Mouse (Mus musculus) spleen, postnatal 0 days (tissue): ENCODE data around the gene Itpr3. TPM values are rescaled to one million over a fixed set of nuclear protein-coding genes. Genes with fewer than 3 reads are reported as not detected.

ENCODE experiments used
- polyA plus RNA-seq: library from polyadenylated mRNA; unstranded; fragments of >200 nt; fragmentation: Nextera tagmentation; extraction: Ambion mirVana; gene quantifications from 2 replicates; pipeline ENCODE4 v1.2.1, GENCODE M21; 2015

Gene Itpr3
- polyA plus RNA-seq, result 1.5 and 2.3 TPM in 2 replicates

DNA sequence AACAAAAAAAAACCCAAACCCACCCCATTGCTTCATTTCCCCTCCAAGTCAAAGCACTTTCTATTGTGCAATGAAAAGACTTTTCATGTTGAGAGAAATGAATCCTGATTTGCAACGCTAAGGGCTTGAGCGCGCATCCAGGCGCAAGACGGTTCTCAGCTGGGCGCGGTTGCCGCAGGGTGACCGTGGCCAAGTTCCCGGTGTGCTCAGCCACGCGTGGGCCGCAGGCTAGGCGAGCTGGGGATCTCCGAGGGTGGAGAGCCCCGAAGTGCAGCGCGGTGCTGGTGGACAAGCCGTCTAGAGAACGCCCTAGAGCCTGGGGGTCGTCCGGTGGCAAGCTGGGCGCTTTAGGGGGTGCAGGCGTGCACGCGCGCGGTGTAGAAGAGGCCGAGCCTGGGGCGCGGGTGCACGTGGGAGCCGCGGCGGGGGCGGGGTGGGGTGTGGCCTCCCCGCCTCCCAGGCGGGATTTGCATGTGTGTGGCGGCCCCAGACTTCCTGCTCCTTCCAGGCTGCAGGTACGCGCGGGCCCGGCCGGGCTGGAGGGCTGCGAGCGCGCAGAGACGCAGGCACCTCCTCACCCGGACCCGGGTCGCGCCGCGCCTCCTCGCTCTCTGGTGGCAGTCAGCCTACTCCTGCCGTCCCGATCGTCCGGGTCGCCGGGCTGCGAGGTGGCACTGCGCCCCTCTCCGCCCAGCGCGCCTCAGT is at the start of gene Itpr3:
TSS of gene Itpr3 (plus strand) at position 493 of the 705 bp plus-strand sequence.

DNA sequence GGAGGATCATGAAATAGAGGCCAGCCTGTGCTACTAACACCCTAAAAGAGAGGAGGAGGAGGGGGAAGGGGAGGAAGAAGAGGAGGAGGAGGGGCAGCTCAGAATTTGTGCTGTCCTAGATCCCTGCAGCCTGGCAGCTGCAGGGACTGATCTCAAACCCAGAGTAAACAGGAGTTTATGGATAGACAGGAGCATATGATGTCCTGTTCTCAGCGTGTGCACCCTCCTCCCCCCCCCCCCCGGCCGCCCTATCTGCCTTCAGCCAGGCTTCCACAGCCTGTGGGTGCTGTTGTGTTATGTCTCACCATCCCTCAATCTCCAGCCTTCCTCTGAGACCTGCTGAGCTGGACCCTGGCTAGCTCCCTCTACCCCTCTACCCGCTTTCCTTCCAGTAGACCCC is 28.2 kb upstream of the Itpr3 start, which contains the start of gene Bak1:
TSS of gene Bak1 (minus strand) at position 101 of the 400 bp plus-strand sequence.

DNA sequence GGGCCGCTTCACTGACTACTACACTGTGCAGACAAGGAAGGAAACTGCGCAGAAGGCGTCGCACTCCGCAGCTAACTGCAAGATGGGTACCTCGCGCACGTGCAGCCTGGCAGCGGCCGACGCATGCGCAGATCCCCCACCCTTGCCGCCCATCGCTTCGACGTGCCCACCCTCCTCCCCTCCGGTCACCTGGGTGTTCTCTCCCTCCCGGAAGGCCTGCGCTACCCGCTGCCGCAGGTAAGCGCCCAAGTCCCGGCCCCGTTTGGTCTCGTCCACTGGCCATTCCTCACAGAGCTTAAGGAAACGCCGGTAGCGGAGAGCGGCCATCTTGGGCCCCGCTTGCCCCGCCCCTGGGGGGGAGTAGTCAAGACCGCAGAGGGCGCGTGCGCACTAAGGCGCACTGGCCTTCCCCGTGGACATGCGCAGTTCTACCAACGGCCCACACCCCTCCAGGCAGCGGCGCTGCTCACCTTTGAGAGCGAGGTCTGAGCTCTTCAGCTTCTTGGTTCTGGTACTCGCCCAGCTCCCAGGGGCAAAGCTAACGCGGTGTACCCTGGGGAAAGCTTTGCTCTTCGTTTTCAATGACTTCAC is 76.5 kb downstream of the Itpr3 start, which contains the start of gene Uqcc2:
TSS of gene Uqcc2 (minus strand) at position 366 of the 591 bp plus-strand sequence.

GRCm38 (mm10) chr17:27167545-27167944 is 110.4 kb downstream of the Itpr3 start, which contains the start of gene Ip6k3:
Gene Ip6k3 (minus strand): TSS chr17:27167795.

Other genes with a start within 250 kb of the Itpr3 start
- 17.3 and 23.7 TPM in 2 replicates for gene Nkx2-5, start 212.3 kb upstream of the Itpr3 start, polyA plus RNA-seq
- 8.2 and 8.5 TPM in 2 replicates for gene Kifc5b, start 140.2 kb upstream of the Itpr3 start, polyA plus RNA-seq
- gene Phf1, start 124.3 kb upstream of the Itpr3 start, polyA plus RNA-seq, result 5.8 and 7.9 TPM in 2 replicates
- gene Cuta, start 117.7 kb upstream of the Itpr3 start, polyA plus RNA-seq, result 139 and 150 TPM in 2 replicates
- 1.1 and 1.9 TPM in 2 replicates for gene Syngap1, start 116.1 kb upstream of the Itpr3 start, polyA plus RNA-seq
- gene Zbtb9, start 84.1 kb upstream of the Itpr3 start, polyA plus RNA-seq, result 6.2 and 6.8 TPM in 2 replicates
- gene Bak1, start 28.3 kb upstream of the Itpr3 start, polyA plus RNA-seq, result 5.9 and 7.0 TPM in 2 replicates
- 160 and 163 TPM in 2 replicates for gene Uqcc2, start 76.6 kb downstream of the Itpr3 start, polyA plus RNA-seq
- 0.13 and 0.25 TPM in 2 replicates for gene Ip6k3, start 110.5 kb downstream of the Itpr3 start, polyA plus RNA-seq
- gene Lemd2, start 147.2 kb downstream of the Itpr3 start, polyA plus RNA-seq, result 9.5 and 10.6 TPM in 2 replicates